Mouse (Mus musculus): Measurements from ENCODE around the gene Letm1.

Letm1 gene

GRCm38 (mm10) chr5:33782345-33782998 is at the start of gene Letm1:
Gene Letm1, minus strand, starts transcription at chr5:33782817.
- peak; percentile 96 for DNase-seq

- no peak for DNase-seq
Observed at GRCm38 (mm10) chr5:33830832-33831231, 48.2 kb upstream of the Letm1 start.

GRCm38 (mm10) chr5:33829958-33830357 is 47.3 kb upstream of the Letm1 start:
- no peak for DNase-seq

- no peak for DNase-seq
Observed at GRCm38 (mm10) chr5:33828107-33828506, 45.5 kb upstream of the Letm1 start.

GRCm38 (mm10) chr5:33826001-33826400 is 43.4 kb upstream of the Letm1 start:
- DNase-seq, result no peak

- DNase-seq, result no peak
Observed at GRCm38 (mm10) chr5:33822456-33822855, 39.8 kb upstream of the Letm1 start.

GRCm38 (mm10) chr5:33821901-33822427 is 39.3 kb upstream of the Letm1 start:
- DNase-seq, result no peak

GRCm38 (mm10) chr5:33820733-33821621 is 38.4 kb upstream of the Letm1 start:
- peak; percentile 54 for DNase-seq

- DNase-seq, result peak; percentile 82
Observed at GRCm38 (mm10) chr5:33819876-33820732, 37.5 kb upstream of the Letm1 start, which contains the start of gene Nsd2. Gene Nsd2, plus strand, starts transcription at chr5:33820725.

- no peak for DNase-seq
Observed at GRCm38 (mm10) chr5:33819141-33819875, 36.7 kb upstream of the Letm1 start.

- no peak for DNase-seq
Observed at GRCm38 (mm10) chr5:33818104-33818503, 35.5 kb upstream of the Letm1 start.

GRCm38 (mm10) chr5:33816008-33816725 is 33.5 kb upstream of the Letm1 start:
- DNase-seq, result no peak

- DNase-seq, result no peak
Observed at GRCm38 (mm10) chr5:33811519-33811918, 28.9 kb upstream of the Letm1 start.

GRCm38 (mm10) chr5:33803337-33803736 is 20.7 kb upstream of the Letm1 start:
- DNase-seq, result no peak

- no peak for DNase-seq
Observed at GRCm38 (mm10) chr5:33791912-33792643, 9.5 kb upstream of the Letm1 start.

GRCm38 (mm10) chr5:33782999-33783390 is 378 bp upstream of the Letm1 start:
- no peak for DNase-seq

GRCm38 (mm10) chr5:33781964-33782344 is 663 bp downstream of the Letm1 start:
- no peak for DNase-seq

GRCm38 (mm10) chr5:33777195-33777594 is 5.4 kb downstream of the Letm1 start:
- no peak for DNase-seq

GRCm38 (mm10) chr5:33743481-33743880 is 39.1 kb downstream of the Letm1 start:
- DNase-seq, result no peak

- DNase-seq, result peak; percentile 20
Observed at GRCm38 (mm10) chr5:33740548-33740947, 42.1 kb downstream of the Letm1 start.

- no peak for DNase-seq
Observed at GRCm38 (mm10) chr5:33738341-33738740, 44.3 kb downstream of the Letm1 start.

Data from kidney, adult 11 months (tissue).